Mouse (Mus musculus): Measurements from ENCODE around the gene Cmtm7. TPM values are rescaled to one million over a fixed set of nuclear protein-coding genes. Genes with fewer than 3 reads are reported as not detected.
"Not testable (repeated sequence)": the region's sequence is repeated elsewhere in the genome, so short reads cannot be mapped to it uniquely, and the experiment has no call there.

Cmtm7 gene
- polyA plus RNA-seq, 1 experiment = 61.4 TPM

DNA sequence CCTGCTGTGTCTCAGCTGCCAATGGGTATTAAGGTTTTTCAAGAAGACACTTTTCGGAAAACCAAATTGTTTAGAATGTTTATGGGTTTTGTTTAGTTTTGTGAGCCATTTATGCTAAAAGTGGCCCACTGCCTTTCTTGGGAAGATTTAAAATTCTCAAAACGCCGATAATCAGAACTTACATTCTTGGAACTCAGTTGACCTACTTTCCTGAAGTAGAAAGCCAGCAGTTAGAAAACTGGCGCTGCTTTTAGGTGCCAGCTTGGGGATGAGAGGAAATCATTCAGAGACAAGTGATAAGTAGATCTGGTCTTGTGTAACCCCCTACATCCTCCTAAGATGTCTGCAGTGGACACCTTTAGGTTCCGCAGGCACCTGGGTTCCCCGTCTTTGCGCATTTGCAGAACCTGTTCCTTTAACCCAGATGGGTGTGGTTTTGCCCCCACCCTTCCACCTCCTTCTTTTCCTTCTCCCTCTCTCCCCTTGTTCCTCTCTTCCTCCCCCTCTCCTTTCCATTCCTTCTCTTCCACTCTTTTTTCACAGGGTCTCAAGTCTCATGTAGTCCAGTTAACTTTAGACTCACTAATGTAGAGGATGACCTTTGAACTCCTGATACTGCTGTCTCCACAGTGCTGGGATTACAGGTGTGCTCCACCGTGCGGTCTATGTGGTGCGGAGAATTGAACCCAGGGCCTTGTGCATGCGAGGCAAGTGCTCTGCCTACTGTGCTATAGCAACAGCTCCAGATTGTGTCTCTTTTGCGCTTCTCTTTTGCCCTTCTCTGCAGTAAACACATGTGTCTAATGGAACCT is 49.6 kb downstream of the Cmtm7 start:
- peaks cover 13% of the 10 kb centered on the region for H3K79me3 ChIP-seq (ENCODE audit: low read depth)
- H3K79me2 ChIP-seq (ENCODE audit: control insufficient read depth, insufficient read depth) = peaks cover 32% of the 10 kb centered on the region
- no peak overlapping the region for H3ac ChIP-seq (ENCODE audit: control insufficient read depth, insufficient read length, low read depth)
- TF ChIP-seq MYOD1 (IDR thresholded peaks at IDR 0.05; ENCODE audit: control insufficient read depth, insufficient read length, low read depth) (no peak), CTCF (IDR thresholded peaks at IDR 0.05; ENCODE audit: control insufficient read depth, insufficient read depth, insufficient read length) (no peak), FOSL1 (IDR thresholded peaks at IDR 0.05; ENCODE audit: insufficient read depth, low read length, poor library complexity, severe bottlenecking) (no peak), CEBPB (IDR thresholded peaks at IDR 0.05; ENCODE audit: low read depth) (no peak), MYOG (IDR thresholded peaks at IDR 0.05; ENCODE audit: control insufficient read depth, extremely low read depth, insufficient read length) (no peak), USF1 (IDR thresholded peaks at IDR 0.05; ENCODE audit: low read depth) (no peak), MAX (IDR thresholded peaks at IDR 0.05) (no peak)
- H3K4me3 ChIP-seq (ENCODE audit: insufficient read depth, poor library complexity, severe bottlenecking) = peak overlapping the region; percentile 61
- H3K36me3 ChIP-seq (ENCODE audit: control insufficient read depth, insufficient read depth) = no peaks in the 10 kb centered on the region
- H3K27me3 ChIP-seq (ENCODE audit: control insufficient read depth, insufficient read depth, insufficient read length) = no peaks in the 10 kb centered on the region

DNA sequence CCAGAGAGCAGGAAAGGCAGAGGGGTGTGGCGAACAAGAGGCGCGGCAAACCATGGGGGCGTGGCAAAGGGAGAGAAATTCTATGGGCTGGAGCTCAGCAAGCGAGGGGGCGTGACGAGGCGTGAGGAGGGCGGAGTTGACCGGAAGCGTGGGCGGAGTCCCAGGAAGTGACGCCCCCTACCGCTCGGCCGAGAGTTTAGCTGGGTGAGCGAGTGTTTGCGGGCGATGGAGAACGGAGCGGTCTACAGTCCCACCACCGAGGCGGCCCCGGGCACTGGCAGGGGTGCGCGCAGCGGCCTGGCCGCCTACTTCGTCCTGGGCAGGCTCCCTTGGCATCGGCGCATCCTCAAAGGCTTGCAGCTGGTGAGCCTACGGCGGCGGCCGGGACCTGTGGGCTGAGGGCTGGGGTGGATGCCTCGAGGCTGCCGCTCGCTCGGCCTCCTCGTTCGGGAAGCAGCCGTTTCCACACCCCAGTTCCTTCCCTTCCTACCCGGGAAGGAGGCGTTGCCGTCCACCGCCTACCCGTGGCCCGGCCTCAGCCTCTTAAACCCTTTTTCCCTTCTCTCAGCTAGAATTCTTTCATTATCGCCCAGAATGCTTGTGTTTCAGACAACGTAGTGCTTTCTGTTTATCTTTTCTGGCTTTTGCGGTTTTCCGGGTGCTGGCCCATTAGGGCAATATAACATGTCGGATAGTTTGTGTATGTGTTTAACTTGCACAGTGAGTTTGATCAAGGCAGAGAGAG is 50.5 kb downstream of the Cmtm7 start, which contains the start of gene Cmtm6:
Cmtm6 (plus strand) TSS at position 106 of the 745 bp plus-strand sequence.
- Histone ChIP-seq H3K79me2 (ENCODE audit: control insufficient read depth, insufficient read depth) (peaks cover 30% of the 10 kb centered on the region), H3ac (ENCODE audit: control insufficient read depth, insufficient read length, low read depth) (peak within 1 kb of the TSS; percentile 94), H3K36me3 (ENCODE audit: control insufficient read depth, insufficient read depth) (no peaks in the 10 kb centered on the region), H3K79me3 (ENCODE audit: low read depth) (peaks cover 10% of the 10 kb centered on the region), H3K27me3 (ENCODE audit: control insufficient read depth, insufficient read depth, insufficient read length) (no peaks in the 10 kb centered on the region), H3K4me3 (ENCODE audit: insufficient read depth, poor library complexity, severe bottlenecking) (peak within 1 kb of the TSS; percentile 61)
- TF ChIP-seq MYOG (IDR thresholded peaks at IDR 0.05; ENCODE audit: control insufficient read depth, extremely low read depth, insufficient read length) (no peak), CTCF (IDR thresholded peaks at IDR 0.05; ENCODE audit: control insufficient read depth, insufficient read depth, insufficient read length) (peak; percentile 52)

DNA sequence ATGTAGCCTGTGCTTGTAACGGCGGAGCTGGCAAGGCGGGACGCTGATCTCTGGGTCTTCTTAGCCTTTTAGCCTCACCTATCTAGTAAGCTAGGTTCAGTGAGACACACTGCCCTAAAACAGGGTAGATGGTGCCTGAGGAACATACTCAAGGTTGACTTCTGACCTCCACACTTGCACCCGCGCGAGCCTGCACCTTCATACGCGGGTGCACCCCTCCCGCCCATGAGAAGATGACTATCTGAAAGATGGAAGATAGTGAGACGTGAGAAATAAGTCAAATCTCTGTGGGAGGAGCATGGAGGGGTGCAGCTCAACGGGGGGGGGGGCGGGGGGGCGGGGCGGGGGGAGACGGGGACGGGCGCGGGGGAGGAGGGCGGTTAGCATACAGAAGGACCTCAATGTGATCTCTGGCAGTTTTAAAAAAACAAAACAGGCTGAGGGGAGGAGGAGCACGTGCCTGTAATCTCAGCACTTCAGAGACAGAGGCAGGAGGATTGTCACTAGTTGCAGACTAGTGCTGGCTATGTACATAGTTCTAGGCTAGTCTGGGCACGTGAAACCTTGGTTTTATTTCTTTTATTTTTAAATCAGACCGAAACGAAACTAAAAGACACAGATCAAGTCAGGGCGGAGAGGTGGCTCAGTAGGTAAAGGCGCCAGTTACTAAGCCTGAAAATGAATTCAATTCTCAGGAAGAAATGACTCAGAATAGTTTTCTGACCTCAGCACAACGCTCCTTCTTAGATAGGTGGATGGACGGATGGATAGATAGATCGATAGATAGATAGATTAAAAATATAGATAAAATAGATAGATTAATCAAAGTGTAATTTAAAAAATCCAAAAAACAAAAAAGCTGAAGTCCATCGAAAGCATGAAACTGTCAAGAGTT is 51.5 kb downstream of the Cmtm7 start:
- Histone ChIP-seq H3K79me3 (ENCODE audit: low read depth) (peaks cover 10% of the 10 kb centered on the region), H3K4me3 (ENCODE audit: insufficient read depth, poor library complexity, severe bottlenecking) (no peak overlapping the region), H3ac (ENCODE audit: control insufficient read depth, insufficient read length, low read depth) (no peak overlapping the region), H3K79me2 (ENCODE audit: control insufficient read depth, insufficient read depth) (peaks cover 28% of the 10 kb centered on the region), H3K27me3 (ENCODE audit: control insufficient read depth, insufficient read depth, insufficient read length) (no peaks in the 10 kb centered on the region), H3K36me3 (ENCODE audit: control insufficient read depth, insufficient read depth) (no peaks in the 10 kb centered on the region)
- TF ChIP-seq FOSL1 (IDR thresholded peaks at IDR 0.05; ENCODE audit: insufficient read depth, low read length, poor library complexity, severe bottlenecking) = no peak

DNA sequence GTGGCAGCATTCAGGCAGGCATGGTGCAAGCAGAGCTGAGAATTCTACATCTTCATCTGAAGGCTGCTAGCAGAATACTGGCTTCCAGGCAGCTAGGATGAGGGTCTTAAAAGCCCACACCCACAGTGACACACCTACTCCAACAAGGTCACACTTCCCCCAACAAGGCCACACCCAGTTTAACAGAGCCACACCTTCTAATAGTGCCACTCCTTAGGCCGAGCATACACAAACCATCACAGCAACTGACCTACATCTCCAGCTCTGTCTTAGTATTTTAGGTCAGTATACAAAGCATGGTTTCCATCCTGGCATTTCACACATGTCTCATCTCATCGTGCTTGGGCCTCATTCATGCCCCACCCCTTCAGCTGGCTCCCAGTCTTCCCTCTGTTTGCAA is 53.2 kb downstream of the Cmtm7 start:
- peaks cover 13% of the 10 kb centered on the region for H3K79me2 ChIP-seq (ENCODE audit: control insufficient read depth, insufficient read depth)
- not testable (repeated sequence) for H3K27me3 ChIP-seq (ENCODE audit: control insufficient read depth, insufficient read depth, insufficient read length); H3K36me3 ChIP-seq (ENCODE audit: control insufficient read depth, insufficient read depth); H3K79me3 ChIP-seq (ENCODE audit: low read depth); H3K4me3 ChIP-seq (ENCODE audit: insufficient read depth, poor library complexity, severe bottlenecking); H3ac ChIP-seq (ENCODE audit: control insufficient read depth, insufficient read length, low read depth)

DNA sequence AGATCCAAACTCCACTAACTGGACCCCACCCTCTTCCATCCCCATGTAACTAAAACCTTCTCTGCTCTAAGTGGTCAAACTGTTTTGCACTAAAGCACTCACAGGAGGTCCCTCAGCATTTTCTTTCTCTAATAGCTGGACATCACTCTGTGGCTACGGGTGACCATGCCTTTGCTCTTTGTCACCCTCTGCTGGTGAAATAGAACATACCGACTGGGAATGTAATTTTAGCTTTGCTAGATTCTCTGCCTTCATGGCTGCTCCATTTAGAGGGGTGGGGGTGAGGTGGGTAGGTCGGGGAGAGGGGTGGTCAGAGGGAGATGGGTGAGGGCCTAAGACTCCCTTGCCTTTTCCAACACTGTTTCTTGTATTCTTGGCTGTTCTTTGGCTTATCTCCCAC is 54.3 kb downstream of the Cmtm7 start:
- no peak overlapping the region for H3K4me3 ChIP-seq (ENCODE audit: insufficient read depth, poor library complexity, severe bottlenecking)
- peaks cover 7% of the 10 kb centered on the region for H3K79me3 ChIP-seq (ENCODE audit: low read depth)
- TF ChIP-seq MAX (IDR thresholded peaks at IDR 0.05) (no peak), FOSL1 (IDR thresholded peaks at IDR 0.05; ENCODE audit: insufficient read depth, low read length, poor library complexity, severe bottlenecking) (no peak), CTCF (IDR thresholded peaks at IDR 0.05; ENCODE audit: control insufficient read depth, insufficient read depth, insufficient read length) (peak; percentile 22)
- H3K79me2 ChIP-seq (ENCODE audit: control insufficient read depth, insufficient read depth) = peaks cover 11% of the 10 kb centered on the region
- H3K27me3 ChIP-seq (ENCODE audit: control insufficient read depth, insufficient read depth, insufficient read length) = no peaks in the 10 kb centered on the region
- no peak overlapping the region for H3ac ChIP-seq (ENCODE audit: control insufficient read depth, insufficient read length, low read depth)
- peaks cover 21% of the 10 kb centered on the region for H3K36me3 ChIP-seq (ENCODE audit: control insufficient read depth, insufficient read depth)

Data from C2C12 (cell line).